Mouse (Mus musculus): ENCODE data around the gene Htra1. TPM values are rescaled to one million over a fixed set of nuclear protein-coding genes. Genes with fewer than 3 reads are reported as not detected.

The Htra1 gene
- total RNA-seq, 2 experiments from 2014 or later, result 34.2 to 42.4 TPM

DNA sequence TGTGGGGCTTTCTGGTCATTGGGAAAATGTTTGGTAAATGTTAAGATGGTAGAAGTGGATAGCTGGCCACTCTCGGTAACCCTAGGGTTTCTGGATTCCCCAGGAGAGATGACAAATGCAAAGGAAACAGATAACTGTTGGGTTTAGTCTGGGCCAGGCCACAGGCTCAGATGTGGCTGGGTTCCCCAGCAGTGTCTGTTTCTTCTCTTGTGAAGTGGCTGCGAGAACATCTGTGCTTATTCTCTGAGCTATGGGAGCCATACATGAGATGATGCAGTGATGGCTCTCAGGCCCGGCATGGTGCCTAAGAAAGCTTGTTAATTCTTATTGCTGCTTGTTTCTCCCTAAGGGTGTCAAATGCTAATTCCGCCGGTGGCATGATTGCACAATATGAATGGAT is 68.2 kb downstream of the Htra1 start:
- DNase-seq (ENCODE audit: low spot score), result no peak

DNA sequence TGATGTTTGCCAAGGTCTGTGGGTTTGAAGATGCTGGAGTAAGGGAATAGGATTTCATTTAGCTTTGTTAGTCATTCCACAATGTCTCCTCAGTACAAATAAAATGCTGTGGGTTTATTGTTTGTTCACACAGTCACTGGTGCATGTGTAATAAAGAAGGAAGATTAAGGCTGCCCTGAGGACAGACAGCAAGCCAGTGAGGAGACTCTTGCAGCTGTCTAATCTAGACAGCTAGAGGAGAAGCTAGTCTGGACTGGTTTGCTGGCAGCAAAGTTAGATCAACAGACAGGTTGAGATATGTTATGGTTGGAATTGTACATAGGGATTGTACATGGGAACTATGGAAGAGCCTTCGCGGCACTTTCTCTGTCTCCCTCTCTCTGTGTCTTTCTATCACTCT is 71.3 kb downstream of the Htra1 start:
- no peak for DNase-seq (ENCODE audit: low spot score)

DNA sequence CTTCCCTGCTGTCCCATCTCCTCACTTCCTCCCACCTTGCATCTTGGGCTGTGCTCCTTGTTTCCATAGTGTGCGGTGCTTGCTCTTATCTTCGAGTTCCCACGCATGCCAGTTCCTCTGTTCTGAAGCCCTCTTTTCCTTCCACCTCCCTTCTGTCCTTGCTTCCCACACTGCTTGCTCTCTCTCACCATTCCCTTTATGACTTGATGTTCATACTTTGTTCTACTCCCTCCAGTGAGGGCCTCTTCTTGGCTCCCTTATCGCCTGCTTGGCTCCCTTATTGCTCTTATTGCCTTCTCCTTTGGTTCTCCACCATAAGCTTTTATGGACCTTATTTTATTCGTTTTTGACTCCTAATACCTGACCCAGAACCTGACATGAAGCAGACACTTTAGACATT is 73.3 kb downstream of the Htra1 start:
- DNase-seq (ENCODE audit: low spot score), result no peak

DNA sequence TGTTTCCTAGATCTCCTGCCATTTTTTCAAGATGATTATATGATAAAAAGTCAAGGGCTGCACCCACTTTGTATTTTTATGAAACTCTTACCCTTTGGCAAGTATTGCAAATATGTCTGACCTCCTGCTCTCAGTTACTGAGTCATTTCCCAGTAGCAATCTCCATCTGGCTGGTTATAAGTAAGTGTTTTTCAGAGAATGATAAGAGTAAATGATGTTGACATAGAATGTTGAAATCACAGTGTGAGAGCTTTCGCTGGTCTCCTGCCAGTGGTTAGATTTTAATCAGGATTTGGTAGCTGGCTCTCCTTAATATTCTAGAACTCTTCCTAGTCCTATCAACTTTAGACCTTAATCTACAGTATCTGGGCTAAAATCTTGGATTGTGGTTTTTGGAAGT is 76.0 kb downstream of the Htra1 start:
- DNase-seq (ENCODE audit: low spot score), result no peak

DNA sequence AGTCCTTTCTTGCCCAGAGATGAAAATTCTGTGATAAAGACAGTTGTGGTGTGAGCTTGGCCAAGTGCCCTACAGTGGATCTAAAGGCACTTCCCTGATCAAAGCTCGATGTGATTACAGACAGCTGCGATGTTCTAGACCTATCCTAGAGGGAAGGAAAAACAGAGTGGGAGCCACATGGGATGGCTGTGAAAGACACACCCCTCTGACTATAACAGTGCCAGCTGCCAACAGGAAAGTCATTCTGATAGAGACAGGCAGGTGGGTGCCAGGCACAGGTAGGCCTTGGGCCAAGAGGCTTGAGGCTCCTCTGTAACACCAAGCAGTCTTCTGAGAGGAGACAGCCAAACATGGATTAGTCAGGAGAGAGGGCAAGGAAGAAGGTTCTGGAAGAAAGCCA is 83.3 kb downstream of the Htra1 start:
- no peak for DNase-seq (ENCODE audit: low spot score)

DNA sequence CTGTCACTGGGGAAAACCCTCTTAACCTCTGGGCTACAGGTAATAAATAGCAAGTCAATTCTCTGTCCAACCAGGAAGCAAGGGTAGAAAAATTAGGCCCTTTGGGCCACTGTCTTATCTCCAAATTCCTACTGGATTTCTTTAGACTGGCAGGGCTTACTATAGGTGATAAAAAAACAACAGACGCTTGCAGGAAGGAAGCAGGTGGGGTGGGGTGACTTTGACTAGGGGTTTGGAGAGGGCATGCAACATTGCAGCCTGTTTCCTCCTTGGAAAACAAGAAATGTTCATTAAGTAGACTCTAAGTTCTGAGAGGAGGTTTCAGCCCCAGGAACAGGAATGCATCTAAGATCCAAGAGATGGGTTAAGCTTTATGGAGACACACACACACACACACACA is 88.9 kb downstream of the Htra1 start:
- DNase-seq (ENCODE audit: low spot score), result no peak

DNA sequence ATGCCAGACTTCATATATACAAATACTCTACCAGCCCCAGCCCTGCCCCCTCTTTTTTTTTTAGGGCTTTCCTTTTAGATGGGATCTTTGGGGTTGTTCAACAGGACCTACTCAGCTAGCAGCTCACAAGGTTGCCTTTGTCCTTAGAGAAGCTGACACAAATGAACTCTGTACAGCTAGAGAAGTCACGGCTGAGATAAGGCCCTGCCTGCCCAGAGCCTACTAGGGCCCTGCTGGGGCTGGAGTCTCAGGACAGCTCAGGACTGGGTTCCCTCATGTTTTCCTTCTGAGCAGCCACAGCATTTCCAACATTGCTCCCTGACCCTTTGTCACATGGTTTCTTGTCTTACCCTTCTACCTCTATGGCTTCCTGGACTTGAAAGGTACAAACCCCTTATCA is 91.6 kb downstream of the Htra1 start:
- DNase-seq (ENCODE audit: low spot score), result no peak

DNA sequence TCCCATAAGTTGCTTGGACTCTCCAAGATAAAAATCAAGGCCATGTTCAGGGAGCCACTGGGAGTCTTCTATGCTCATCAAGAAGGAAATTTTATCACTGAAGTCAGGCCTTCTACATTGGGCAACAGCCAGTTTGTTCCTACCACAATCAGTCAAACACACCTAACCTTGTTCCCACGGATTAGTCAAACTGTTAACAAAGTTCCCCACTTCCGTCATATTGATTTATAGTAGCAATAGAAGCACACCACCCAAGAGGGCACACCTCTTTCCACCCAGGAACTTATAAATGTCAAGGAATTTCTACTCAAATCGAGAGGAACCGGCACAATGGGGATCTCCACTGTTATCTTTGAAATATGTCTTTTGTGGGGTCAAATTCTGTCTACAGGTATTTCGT is 95.8 kb downstream of the Htra1 start, which contains the start of gene Dmbt1:
Gene Dmbt1 (plus strand): TSS at position 299 of the 400 bp plus-strand sequence.
- DNase-seq (ENCODE audit: low spot score), result no peak

Small RNA genes lying within 50 kb of the gene (microRNA-seq; reads per million reads assigned to microRNA genes)
- not detected for gene Mir7061

Other genes with a start within 250 kb of the Htra1 start
- gene Btbd16, start 162.0 kb upstream of the Htra1 start, total RNA-seq (2021), result not detected
- gene Plekha1, start 70.4 kb upstream of the Htra1 start, total RNA-seq (2021), result 10 to 100 TPM; 27.6 to 29.3 TPM
- not detected for gene Dmbt1, start 95.9 kb downstream of the Htra1 start, total RNA-seq (2021)
- gene 4933402N03Rik, start 210.2 kb downstream of the Htra1 start, total RNA-seq (2021), result not detected
- not detected for gene 5430419D17Rik, start 238.3 kb downstream of the Htra1 start, total RNA-seq (2021)